Mouse (Mus musculus) ES-E14 (cell line): ENCODE data around the gene Sele.

ENCODE experiments used
- HCFC1 ChIP-seq: IDR thresholded peaks from 2 replicates; pipeline ENCODE4 v1.6.1; 2012; ENCODE audit warnings: low read length, inconsistent platforms, borderline replicate concordance; ENCODE audit not compliant: insufficient read depth
- MAFK ChIP-seq: IDR thresholded peaks from 2 replicates; pipeline ENCODE4 v1.6.1; 2014; ENCODE audit warnings: mild to moderate bottlenecking, low read depth, low read length, inconsistent platforms; ENCODE audit not compliant: insufficient read depth

DNA sequence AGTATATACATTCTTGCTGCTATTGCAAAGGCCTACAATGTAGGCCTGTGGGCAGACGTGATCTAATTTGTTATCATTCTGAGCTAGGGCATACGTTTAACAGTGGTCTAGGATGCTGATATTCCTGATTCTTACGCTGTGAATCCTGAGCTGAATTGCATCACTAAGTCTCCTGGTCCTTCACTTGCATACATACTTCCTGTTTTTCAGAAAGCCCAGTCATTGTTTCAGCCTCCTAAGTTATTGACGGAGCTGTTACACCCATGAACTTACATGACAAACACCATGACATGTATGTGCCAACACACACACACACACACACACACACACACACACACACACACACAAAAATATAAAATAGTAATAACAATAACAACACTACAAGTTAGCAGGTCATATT, 12.0 kb downstream of the Sele start:
- TF ChIP-seq HCFC1: no peak
- no peak for TF ChIP-seq MAFK
